Mouse (Mus musculus): ENCODE measurements around the gene Dcaf11.

The Dcaf11 gene

DNA sequence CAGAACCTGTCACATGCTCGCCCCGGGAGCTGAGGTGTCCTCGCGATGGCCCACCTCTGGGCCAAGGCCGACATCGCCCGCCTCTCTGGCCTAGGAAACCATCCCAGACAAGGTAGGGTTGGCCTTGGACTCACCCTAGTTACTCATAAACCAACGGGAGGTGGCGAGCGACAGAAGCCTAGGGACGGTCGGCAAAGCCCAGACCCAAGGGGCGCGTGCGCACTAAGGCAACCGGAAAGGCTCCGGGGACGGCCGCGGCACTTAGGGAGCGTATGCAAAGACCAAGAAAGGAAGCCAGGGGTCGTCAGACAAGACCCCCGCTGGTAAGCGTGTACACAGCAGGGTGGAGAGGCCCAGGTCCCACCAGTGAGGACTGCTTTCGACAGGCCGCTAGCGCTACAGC is at the start of gene Dcaf11:
Gene Dcaf11 (plus strand): TSS at position 208 of the 403 bp plus-strand sequence.
- peak; percentile 87 for DNase-seq

DNA sequence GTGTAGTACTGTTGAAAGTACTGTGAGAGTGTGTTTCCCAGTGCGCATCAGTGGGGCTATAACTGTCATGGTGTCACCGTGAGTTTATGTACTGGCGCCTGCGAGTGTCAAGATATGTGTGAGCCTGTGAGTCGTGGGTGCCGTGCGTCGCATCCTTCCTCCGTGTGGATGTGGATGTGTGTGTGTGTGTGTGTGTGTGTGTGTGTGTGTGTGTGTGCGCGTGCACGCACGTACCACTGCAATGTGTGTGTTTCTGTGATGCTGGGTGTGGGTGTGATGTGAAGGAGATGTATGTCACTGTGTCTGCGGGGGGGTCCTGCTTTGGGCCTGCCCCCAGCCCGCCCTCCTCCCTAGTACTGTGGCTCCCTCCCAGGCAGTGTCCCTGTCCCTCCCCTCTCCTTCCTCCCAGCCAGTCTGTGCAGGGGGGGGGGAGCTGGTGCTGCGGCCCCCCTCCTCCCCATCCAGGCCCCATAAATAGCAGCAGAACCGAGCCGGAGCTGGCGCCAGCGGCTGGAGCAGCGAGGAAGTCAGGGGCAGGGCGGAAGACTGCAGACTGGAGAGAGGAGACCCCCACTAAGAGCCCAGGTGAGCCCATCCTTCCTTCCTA is 49.6 kb upstream of the Dcaf11 start, which contains the start of gene Cpne6:
Gene Cpne6 (plus strand): TSS at position 321 of the 607 bp plus-strand sequence.
- peak; percentile 62 for DNase-seq

DNA sequence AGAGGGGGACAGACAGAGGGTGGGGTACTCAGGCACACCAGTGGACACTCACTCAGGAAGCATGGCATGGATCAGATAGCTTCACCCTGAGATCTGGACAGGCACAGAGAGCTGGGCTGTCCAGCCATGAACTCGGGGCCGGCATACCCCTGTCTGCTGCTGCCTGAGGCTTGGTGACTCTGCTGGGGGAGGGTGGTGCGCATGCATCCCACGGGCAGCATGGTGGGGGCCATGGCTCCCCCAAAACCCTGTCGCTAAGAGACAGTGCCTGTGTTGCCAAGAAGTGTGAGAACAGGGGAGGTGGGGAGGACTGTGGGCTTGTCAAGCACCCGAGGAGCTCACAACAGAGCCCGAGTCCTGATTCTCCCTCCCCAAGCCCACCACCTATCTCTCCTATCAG is 48.8 kb upstream of the Dcaf11 start:
- DNase-seq, result peak; percentile 75

DNA sequence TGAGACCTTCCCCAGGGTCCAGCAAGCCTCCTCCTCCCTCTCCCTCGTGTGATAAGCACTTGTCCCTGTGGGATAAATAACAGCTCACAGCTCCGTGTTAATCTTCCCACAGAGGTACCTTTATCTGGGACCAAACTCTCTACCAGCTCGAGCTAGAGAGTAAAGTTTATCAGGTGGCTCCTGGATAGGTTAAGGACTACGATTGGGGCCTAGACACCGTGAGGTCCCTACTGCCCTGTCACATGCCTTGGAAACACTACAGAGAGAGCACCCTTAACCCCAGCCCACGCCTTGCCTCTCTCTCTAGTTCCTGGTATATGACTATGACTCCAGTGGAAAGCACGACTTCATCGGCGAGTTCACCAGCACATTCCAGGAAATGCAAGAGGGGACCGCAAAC is 45.9 kb upstream of the Dcaf11 start:
- DNase-seq, result no peak

DNA sequence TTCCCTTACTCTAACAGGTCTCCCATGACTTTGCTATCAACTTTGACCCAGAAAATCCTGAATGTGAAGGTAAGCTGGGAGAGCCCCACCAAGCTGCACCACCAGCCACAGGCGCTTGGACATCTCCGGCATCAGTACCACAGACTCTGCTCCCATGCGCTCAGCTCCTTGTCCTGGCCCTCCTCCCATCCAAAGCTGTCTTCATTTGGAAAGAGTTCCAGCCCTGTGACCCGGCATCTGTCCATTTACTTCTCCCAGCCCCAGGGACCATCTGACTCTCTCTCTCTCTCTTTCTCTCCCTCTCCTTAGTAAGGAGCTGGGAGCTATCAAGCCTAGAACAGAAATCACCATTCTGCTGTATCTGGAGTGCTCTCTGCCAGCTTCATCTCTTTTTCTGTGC is 44.0 kb upstream of the Dcaf11 start:
- DNase-seq, result no peak

DNA sequence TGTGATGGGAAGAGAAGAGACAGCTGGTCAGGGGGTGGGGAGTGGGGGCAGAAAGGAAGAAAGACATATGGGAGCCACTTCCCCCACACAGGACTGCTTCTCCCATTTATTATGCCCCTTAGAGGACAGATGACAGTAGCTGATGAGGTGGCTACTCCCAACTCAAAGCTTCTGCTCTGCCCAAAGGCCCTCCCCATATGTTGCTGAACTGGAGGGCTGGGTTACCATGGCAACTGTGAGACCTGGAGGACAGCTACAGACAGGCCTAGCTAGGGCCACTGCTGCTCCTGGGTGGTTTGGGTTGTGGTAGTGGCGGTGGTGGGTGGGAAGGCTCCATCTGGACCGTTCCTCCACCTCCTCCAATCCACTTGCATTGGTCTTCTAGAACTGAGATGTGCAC is 40.9 kb upstream of the Dcaf11 start:
- peak; percentile 75 for DNase-seq

DNA sequence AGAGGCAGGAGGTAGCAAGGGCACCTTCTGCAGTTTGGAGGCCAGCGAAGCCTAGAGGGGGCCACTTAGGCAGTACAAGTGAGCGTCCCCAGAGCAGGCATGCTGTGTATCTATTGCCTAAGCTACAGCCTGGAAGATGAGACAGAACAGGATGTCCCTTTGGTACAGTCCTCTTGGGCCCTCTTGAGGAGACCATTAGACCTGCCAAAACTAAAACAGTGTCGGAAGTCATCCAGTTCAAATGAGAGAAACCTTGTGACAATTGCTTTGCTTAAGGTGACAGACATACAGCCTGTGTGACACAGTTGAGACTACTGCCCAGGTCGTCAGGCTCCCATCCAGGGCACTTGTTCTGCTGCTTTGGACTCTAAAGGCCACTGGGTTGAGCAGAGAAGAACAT is 40.2 kb upstream of the Dcaf11 start:
- DNase-seq, result no peak

DNA sequence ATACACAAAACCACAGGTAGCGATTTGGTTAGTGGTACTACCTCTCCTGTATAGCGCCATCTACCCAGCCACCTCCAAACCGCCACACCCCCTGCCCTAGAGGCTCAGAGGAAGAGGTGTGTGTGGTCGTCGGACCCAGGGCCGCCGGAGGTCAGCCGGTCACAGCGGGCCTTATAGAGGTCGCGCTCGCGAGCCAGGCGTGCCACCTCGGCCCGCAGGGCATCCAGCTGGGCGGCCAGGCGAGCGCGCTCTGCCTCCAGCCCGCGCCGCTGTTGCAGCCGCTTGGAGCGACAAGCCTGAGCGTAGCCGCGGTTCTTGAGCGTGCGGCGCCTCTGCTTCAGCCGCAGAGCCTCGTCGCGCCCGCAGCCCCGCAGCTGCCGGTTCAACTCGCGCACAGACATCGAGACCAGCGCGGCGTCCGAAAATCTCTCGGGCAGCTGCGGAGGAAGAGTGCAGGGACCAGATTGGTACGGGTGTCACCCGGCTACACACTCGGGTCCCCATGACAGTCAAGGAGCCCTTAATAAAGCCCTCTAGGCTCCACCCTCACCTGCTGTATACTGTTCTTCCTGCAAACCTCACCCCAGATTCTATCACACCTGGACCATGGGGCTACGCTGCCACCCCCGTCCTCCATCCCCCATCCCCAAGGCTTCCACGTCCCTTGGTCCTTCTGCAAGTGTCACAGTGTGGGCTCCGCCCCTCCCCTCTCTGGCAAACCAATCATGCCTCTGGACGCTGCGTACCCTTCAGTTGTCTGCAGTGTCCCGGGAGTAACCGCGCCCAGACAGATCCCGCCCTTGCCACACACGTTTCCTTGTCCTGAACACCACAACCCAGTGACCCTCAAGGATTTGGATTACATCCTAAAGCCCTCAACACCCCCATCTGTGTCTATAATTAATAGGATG is 39.1 kb upstream of the Dcaf11 start:
- peak; percentile 67 for DNase-seq

DNA sequence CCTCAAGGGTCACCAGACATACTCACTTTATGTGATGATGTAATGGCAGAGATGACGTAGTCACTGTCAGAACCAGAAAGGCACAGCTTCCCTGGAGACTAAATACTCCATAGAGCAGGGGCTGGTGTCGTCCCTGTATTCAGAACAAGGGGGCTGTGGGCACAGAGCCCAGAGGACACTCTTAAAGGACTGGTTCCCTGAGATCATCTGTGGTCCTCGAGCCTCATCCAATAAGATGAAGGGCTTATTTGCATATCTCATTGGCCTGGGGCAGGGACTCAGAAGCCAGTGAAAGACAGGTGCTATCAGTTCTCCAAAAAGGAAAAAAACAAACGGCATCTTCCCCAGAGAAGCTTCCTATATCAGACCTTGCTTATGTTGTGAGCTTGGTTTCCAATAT is 35.7 kb upstream of the Dcaf11 start:
- no peak for DNase-seq

DNA sequence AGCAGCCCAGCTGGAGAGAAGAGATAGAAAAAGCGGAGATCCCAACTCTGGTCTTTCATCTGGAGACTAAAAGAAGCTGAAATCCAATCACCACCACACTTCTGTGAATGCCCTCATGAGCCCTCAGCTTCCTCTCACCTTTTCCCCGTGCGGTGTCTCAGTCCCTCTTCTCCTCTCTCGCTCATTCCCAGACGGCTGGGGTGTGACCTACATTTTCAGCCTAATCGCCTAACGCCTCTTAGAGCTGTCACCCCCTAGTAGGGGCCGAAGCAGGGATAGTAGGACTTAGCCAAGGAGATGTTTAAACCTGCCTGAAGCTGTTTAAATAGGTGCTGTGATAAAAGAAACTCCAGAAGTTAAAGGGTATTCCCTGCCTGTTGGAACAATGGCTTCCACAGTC is 35.0 kb upstream of the Dcaf11 start, which contains the start of gene Nrl:
Gene Nrl (minus strand): TSS at position 197 of the 400 bp plus-strand sequence.
- DNase-seq, result no peak

DNA sequence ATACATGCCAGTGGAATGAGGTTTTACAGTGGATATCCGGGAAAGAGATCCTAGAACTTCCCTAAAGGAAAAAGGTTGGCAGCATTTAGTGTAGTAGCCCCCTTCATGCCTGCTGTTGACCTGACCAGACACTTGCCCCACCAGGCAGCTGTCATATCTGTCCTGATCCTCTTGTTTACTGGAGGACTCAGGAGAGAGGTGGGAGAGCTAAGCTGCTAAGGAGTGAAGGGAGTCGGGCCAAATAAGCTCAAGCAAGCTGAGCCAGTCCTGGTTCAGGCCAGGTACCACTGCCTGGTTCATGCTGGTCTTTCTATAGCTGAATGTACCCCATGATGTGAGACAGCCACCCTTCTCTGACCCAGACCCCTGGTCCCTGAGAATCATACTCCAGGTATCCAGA is 33.1 kb upstream of the Dcaf11 start:
- no peak for DNase-seq

DNA sequence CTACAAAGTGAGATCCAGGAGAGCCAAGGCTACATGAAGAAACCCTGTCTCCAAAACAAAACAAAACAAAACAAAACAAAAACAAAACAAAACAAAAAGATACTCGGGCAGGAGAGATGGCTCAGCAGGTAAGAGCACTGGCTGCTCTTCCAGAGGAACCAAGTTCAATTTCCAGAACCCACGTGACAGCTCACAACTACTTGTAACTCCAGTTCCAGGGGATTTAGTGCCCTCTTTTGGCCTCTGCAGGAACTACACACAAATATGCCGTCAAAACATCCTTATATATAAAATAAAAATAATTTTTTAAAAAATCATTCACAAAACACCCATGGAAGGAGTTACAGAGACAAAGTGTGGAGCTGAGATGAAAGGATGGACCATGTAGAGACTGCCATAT is 31.9 kb upstream of the Dcaf11 start:
- DNase-seq, result no peak

DNA sequence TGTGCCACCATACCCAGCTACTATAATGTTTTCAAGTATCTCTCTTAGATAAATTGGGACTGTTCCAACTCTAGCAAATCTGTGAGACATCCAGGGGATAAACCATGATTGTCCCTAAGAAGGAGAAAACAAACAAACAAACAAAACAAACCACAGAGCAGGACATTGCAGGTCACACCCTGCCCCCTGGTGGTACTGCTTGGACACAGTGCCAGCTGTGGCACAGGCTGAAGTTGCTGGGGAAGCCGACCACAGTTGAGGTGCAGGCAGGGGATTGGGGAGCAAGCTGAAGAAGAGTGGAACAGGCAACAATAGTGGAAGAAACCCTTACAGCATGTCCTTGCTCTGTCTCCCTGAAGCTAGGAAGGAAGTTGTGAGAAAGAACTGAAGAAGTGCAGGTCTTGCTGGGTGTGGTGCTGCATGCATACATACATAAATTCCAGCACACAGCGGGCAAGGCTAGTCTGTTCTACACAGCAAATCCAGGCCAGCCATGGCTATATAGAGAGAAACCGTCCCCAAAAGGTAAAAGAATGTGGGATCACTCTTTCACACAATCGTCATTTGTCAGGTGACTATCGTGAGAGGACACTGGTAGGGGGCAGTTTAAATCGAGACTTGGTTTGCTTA is 23.6 kb upstream of the Dcaf11 start:
- DNase-seq, result no peak

DNA sequence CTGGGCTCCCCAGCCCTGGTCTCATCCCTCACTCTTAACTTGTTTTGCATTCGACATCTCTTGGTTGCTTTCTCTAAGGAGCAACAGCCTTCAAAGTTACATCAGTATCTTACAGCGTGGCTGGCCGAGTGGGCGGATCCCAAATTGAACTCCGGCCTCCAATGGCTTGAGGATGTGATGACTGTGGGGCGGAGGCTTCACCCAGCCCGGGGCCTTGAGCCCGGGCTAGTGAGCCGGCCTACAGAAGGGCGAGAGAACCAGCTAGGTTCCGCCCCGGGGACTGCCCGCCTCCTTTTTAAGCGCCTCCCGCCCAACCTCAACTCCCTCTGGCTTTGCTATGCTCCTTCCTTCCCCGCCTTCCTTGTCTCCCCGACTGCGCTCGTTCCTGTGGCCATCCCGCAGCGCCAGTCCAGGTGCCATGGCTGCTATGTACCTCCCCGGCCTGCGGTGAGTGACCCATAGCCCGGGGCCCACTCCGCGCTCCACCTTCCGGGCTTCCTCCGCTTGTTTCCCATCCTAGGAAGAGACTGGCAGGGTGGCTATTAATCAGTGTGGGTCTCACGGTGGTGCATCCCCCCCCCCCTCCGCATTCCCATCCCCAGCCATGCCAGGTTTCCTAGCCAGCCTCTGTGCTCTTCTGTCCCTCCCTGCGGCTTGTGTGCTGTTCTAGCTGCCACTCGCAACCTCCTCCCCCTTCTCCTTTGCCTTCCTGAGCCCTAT is 19.6 kb upstream of the Dcaf11 start, which contains the start of gene Pck2:
Gene Pck2 (plus strand): TSS at position 200 of the 720 bp plus-strand sequence.
- DNase-seq, result peak; percentile 76

DNA sequence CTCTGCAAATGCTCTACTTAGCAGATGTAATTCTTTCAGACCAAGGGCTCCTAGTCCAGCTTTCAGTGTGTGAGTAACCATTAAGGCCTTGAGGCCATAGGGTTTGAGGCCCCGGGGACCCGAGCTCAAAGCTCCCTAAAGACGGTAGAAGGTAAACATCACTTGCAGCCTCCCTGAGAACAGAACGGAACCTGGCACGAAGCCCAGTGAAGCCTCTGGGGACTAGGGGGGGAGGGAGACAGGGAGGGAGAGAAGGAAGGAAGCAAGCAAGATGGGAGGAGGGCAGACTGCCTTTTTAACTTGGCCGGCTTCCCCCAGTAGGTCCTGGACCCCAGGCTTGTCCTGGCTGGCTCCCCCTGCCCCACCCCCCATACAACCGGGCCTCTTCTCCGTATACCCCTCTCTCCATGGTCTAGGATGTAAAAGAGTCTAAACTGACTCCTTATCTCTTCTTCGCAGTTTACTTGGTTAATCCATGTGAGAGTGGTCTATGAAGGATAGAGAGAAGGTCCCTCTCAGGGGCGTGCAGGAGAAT is 19.0 kb upstream of the Dcaf11 start:
- peak; percentile 74 for DNase-seq

DNA sequence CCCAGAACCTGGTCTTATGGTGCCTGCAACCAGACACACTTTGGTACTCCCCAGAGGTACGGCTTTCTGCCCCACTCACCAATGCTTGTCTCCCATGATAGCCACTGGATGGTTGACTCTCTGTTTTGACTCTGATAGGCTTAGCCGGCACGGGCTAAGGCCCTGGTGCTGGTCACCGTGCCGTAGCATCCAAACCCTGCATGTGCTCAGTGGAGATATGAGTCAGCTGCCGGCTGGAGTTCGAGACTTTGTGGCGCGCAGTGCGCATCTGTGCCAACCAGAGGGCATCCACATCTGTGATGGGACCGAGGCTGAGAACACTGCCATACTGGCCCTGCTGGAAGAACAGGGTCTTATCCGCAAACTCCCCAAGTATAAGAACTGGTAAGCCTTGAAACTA is 17.5 kb upstream of the Dcaf11 start:
- DNase-seq, result no peak

DNA sequence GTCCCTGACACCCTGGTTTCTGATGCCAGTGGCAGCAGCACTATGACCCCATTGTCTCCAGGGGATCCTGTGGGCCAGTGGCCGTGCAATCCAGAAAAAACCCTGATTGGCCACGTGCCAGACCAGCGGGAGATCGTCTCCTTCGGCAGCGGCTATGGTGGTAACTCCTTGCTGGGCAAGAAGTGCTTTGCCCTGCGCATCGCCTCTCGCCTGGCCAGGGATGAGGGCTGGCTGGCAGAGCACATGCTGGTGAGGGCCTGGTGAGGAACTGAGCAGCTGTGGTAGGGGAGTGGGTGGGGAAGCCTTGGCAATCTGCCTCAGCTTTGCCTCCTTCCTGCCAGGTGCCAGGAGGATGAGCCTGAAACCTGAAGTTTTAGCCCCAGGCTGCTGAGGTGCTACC is 15.5 kb upstream of the Dcaf11 start:
- DNase-seq, result no peak

DNA sequence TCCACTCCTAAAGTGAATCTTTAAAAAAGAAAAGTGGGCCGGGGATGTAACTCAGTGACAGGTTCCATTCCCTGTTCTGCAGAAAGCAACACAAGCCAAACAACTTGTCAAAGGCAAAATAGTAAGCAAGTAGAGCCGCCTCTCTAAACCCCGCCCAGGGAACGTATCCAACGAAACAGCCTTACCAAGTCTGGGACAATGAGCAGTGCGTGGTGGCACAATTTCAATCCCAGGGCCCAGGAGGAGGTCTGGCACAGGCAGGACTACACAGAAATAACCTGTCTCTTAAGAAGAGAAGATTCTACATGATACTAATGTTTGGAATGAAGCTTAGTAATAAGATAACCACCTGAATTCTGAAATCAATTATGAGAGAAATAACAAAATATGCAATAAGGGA is 9.6 kb upstream of the Dcaf11 start:
- no peak for DNase-seq

DNA sequence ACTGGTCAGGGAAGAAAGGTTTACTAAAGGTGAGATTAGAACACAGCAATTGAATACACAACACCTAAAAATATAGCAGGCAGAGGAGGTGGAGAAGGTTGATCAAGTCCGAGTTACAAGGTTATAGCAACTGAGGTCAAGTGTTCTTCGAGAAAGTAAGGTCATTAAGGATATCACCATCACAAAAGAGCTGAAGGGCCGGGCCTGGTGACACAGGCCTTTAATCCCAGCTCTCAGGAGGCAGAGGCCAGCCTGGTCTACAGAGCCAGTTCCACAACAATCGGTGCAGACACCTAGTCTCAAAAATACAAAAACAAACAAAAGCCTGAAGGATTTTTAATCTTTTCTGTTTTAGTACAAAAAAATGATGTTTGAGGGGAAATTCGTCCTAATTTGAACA is 8.5 kb upstream of the Dcaf11 start:
- DNase-seq, result no peak

DNA sequence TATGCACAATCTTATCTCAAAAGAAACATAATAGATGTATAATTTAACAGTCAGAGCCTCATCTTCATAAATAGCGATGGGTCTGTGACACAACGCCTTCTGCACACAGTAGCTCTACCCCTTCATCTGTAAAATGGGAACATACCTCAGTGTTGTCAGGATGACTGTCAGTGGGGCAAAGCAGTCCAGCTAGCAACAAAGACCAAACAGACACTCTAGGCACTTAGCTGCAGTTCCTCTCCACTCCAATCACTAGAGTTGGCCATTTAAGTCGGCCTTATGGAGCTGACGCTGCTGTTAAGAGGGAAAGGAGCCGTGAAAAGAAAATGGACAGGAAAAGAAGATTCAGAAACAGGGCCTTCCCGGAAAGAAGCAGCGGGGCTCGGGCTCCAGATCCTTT is 8.0 kb upstream of the Dcaf11 start:
- no peak for DNase-seq

DNA sequence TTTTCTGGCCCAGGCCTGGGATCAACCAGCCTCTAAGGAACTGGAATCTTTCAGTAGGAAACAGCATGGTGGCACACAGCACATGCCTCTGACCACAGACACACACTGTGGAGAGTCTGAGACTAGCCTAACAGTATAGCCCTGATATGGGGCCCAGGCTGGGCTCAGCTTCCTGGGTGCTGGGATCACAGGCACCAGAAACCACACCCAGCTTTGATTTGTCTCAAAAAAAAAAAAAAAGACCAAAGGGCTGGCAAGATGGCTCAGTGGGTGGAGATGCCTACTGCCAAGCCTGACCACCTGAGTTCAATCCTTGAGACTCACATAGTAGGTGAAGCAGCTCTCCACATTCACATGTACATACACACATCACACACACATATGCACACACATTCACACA is 5.2 kb upstream of the Dcaf11 start:
- DNase-seq, result no peak

DNA sequence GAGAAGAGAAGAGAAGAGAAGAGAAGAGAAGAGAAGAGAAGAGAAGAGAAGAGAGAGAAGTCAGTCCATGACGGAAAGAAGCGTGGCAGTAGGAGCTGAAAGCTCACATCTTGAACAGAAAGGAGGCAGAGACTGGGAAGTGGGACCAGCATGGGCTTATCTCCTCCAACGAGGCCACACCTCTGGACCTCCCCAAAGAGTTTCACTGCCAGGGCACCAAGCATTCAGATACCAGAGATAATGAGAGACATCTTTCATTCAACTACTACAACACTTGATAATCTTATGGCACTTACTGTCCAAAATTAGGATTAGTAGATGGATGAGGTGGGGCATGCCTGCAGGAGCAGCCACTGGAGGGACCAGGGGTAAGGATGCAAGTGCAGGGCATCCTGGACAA is 4.0 kb upstream of the Dcaf11 start:
- no peak for DNase-seq

DNA sequence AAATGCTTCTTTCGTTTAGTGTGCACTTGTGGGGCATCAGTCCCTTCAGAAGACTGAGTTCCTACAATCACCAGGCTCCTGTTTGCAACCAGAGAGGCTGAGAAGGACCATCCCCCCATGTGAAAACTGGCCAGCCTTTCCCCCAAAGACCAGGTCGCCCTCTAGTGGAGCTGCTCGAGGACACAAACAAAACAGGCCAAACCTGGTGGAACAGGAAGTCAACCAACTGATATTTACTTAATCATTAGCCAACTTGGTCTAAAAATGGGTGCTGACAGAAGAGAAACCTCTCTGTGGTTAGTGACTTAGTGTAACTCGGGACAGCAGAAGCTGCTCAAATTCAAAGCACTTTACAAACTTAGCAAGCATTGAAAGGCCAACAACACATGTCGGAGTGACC is 2.8 kb upstream of the Dcaf11 start:
- DNase-seq, result peak; percentile 50
